Mouse (Mus musculus): ENCODE data around the gene Srpk3.

- TF ChIP-seq CTCF (IDR thresholded peaks at IDR 0.05; ENCODE audit: low read depth) (peak; percentile 88), EP300 (IDR thresholded peaks at IDR 0.05; ENCODE audit: low read depth) (no peak)
Observed at GRCm38 (mm10) chrX:73798502-73798901, 24.3 kb downstream of the Srpk3 start.
